Mouse (Mus musculus) neural tube, embryonic 12.5 days (tissue): ENCODE measurements around the gene Scgb2a2. TPM values are rescaled to one million over a fixed set of nuclear protein-coding genes. Genes with fewer than 3 reads are reported as not detected.
"Not testable (repeated sequence)": the region's sequence is repeated elsewhere in the genome, so short reads cannot be mapped to it uniquely, and the experiment has no call there.

Source experiments
- ATAC-seq: fragments of 200-750 bp; cut with Nextera tagmentation; 2 replicates; pipeline ENCODE4 v1.8.0; 2017; ENCODE audit warnings: low read depth, mild to moderate bottlenecking, moderate TSS enrichment, moderate library complexity; ENCODE audit not compliant: low FRiP score
- H3K27ac ChIP-seq: fragments of 300-500 bp; sonication (generic); 2 replicates; pipeline ENCODE4 v1.5.1; 2016
- H3K27me3 ChIP-seq: fragments of 300-500 bp; sonication (generic); replicated peaks from 2 replicates; pipeline ENCODE4 v1.6.1; 2016; ENCODE audit warnings: mild to moderate bottlenecking
- H3K36me3 ChIP-seq: fragments of 300-500 bp; sonication (generic); 2 replicates; pipeline ENCODE4 v1.6.1; 2016; ENCODE audit warnings: mild to moderate bottlenecking
- H3K4me1 ChIP-seq: fragments of 300-500 bp; sonication (generic); 2 replicates; pipeline ENCODE4 v1.6.1; 2016
- H3K4me2 ChIP-seq: fragments of 300-500 bp; sonication (generic); replicated peaks from 2 replicates; pipeline ENCODE4 v1.6.1; 2016; ENCODE audit warnings: mild to moderate bottlenecking
- H3K4me3 ChIP-seq: fragments of 300-500 bp; sonication (generic); 2 replicates; pipeline ENCODE4 v1.5.1; 2016
- H3K9ac ChIP-seq: fragments of 300-500 bp; sonication (generic); 2 replicates; pipeline ENCODE4 v1.6.1; 2016; ENCODE audit warnings: mild to moderate bottlenecking
- H3K9me3 ChIP-seq: fragments of 300-500 bp; sonication (generic); 2 replicates; pipeline ENCODE4 v1.6.1; 2016; ENCODE audit warnings: mild to moderate bottlenecking
- WGBS: fragments of 180-500 bp; shearing (Covaris S2); methylation state at CpG from one replicate; pipeline ENCODE4 v1.1.7; 2016; 5-methylcytosine and 5-hydroxymethylcytosine counted together
- polyA plus RNA-seq: library from polyadenylated mRNA; unstranded; fragments of >200 nt; fragmentation: Nextera tagmentation; extraction: Ambion mirVana; gene quantifications from 2 replicates; pipeline ENCODE4 v1.2.1, GENCODE M21; 2016

Gene Scgb2a2
- not detected in 2 replicates for polyA plus RNA-seq

DNA sequence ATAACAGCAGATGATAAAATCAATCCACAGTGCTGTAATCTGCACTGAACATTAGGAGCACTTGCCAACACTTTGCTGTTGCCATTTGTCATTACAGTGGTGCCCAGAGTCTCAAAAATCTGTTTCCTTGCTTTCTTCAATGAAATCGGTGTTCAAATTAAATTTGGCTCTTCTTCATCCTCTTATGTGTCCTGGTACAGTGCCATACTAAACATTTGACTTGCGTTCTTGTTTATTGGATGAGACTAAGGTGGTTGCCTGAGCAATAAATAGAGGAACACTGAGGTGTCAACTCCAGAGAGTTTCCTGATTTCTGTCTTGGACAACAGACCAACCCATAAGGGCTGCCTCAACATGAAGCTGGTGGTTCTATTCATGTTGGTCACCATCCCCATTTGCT lies at the start of gene Scgb2a2:
Gene Scgb2a2, plus strand, starts transcription at position 301 of the 400 bp plus-strand sequence.
- ATAC-seq = no peak
- H3K4me3 ChIP-seq = no peak within 1 kb of the TSS
- no peak within 1 kb of the TSS for H3K9ac ChIP-seq
- 92% methylated on average over 2 of the region's 2 CpGs for WGBS
- H3K4me2 ChIP-seq = no peak within 1 kb of the TSS
- H3K27me3 ChIP-seq = no peaks in the 10 kb centered on the region
- H3K36me3 ChIP-seq = no peaks in the 10 kb centered on the region
- H3K27ac ChIP-seq = no peak within 1 kb of the TSS
- H3K4me1 ChIP-seq = no peaks in the 10 kb centered on the region
- H3K9me3 ChIP-seq = no peaks in the 10 kb centered on the region

DNA sequence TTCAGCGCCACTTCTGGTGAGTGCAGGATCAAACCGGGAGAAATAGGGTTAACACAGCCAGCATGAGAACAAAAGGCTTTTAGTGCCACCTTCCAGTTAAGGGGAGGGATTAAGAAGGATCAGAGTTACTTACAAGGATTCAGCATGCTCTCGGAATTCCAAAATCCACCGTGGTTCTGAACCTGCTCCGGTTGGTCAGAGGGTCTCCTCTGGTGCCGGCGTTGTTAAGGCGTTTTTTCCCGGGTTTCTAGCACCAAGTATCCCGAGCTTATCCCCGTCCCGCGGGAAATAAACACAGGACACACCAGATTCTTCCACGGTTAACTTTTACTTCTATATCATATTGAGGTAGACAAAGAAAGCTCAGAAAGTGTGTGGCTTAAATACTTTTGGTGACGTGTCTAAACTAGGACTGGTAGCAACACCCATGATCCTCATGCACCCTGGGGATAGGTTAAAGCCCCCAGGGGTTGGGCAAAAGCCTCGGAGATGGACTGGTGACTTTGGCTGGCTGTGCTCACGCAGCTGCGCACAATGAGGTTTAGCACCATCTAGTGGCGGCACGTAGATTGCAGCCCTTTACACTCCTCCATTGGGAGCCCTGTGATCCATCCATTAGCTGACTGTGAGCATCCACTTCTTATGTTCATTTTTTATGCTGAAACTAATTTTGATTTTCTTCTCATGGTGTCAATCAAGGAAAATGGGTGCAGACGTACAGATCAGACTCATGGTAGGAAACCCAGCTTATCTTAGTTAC lies 10.6 kb upstream of the Scgb2a2 start:
- Histone ChIP-seq H3K4me2 (peak overlapping the region; percentile 45), H3K4me3 (peak overlapping the region; percentile 25)
- not testable (repeated sequence) for H3K27ac ChIP-seq, H3K9ac ChIP-seq, H3K27me3 ChIP-seq, H3K9me3 ChIP-seq, H3K4me1 ChIP-seq, H3K36me3 ChIP-seq
- 16% methylated on average over 19 of the region's 21 CpGs for WGBS
- peak; percentile 97 for ATAC-seq

DNA sequence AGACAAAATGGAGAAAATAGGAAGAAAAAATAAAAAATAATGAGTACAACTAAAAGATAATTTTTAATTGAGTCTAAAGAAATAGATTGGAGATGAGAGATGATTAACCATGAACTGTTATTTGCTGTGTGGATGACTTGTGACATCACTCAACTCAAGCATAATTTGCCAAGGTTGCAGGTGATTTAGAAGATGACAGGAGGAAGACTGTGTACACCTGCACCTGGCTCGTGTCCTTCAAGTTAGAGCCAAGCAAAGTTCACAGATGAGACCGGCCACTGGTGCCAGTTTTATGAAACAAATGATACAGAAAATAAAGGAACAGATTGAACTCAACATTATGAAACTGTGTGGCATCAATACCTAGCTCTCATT lies 10.0 kb upstream of the Scgb2a2 start:
- ATAC-seq = peak; percentile 88
- Histone ChIP-seq H3K4me3 (no peak overlapping the region), H3K9me3 (no peaks in the 10 kb centered on the region), H3K27me3 (no peaks in the 10 kb centered on the region), H3K27ac (no peak overlapping the region), H3K4me2 (no peak overlapping the region), H3K36me3 (no peaks in the 10 kb centered on the region), H3K4me1 (no peaks in the 10 kb centered on the region), H3K9ac (no peak overlapping the region)
- WGBS = 69% methylated on average over 2 of the region's 2 CpGs

- 67% methylated on average over 3 of the region's 3 CpGs for WGBS
- H3K27me3 ChIP-seq, H3K27ac ChIP-seq, ATAC-seq, H3K4me1 ChIP-seq, H3K36me3 ChIP-seq, H3K4me2 ChIP-seq, H3K4me3 ChIP-seq, H3K9ac ChIP-seq, H3K9me3 ChIP-seq: not testable (repeated sequence)
These were observed 2.2 kb downstream of the Scgb2a2 start for GRCm38 (mm10) chr19:9849368-9850075.

DNA sequence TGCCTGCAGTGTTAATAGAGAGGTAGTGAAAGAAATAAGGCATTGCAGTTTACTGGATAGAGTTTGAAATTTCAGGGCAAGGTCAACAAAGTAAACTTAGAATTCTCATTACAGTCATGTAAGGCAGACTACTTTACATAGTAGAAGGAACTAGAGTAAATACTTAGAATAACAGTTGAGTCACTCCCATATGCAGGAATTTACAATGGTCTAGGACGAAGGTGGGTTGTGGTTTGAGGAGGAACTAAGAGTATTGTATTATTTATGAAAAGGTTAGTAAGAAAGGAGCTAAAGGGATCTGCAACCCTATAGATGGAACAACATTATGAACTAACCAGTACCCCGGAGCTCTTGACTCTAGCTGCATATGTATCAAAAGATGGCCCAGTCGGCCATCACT lies 13.5 kb downstream of the Scgb2a2 start:
- H3K9me3 ChIP-seq, H3K27me3 ChIP-seq, H3K4me1 ChIP-seq, H3K27ac ChIP-seq, ATAC-seq, H3K9ac ChIP-seq, H3K36me3 ChIP-seq, H3K4me3 ChIP-seq, H3K4me2 ChIP-seq: not testable (repeated sequence)
- WGBS = 93% methylated on average over 3 of the region's 3 CpGs

- H3K4me3 ChIP-seq = no peak overlapping the region
- H3K4me2 ChIP-seq = no peak overlapping the region
- no peaks in the 10 kb centered on the region for H3K36me3 ChIP-seq
- 29% methylated on average over 1 of the region's 1 CpGs for WGBS
- no peaks in the 10 kb centered on the region for H3K9me3 ChIP-seq
- H3K4me1 ChIP-seq = no peaks in the 10 kb centered on the region
- no peak for ATAC-seq
- H3K27ac ChIP-seq = no peak overlapping the region
- H3K27me3 ChIP-seq = no peaks in the 10 kb centered on the region
- H3K9ac ChIP-seq = no peak overlapping the region
These were observed 17.5 kb downstream of the Scgb2a2 start for GRCm38 (mm10) chr19:9864856-9865255.

- Histone ChIP-seq H3K27me3 (no peaks in the 10 kb centered on the region), H3K4me2 (no peak overlapping the region), H3K9ac (no peak overlapping the region), H3K9me3 (no peaks in the 10 kb centered on the region), H3K36me3 (no peaks in the 10 kb centered on the region), H3K4me3 (no peak overlapping the region), H3K4me1 (no peaks in the 10 kb centered on the region), H3K27ac (no peak overlapping the region)
- ATAC-seq = no peak
These were observed 18.1 kb downstream of the Scgb2a2 start for GRCm38 (mm10) chr19:9865466-9865865.

GRCm38 (mm10) chr19:9878186-9878835 lies 30.9 kb downstream of the Scgb2a2 start:
- no peak overlapping the region for H3K4me3 ChIP-seq
- no peak overlapping the region for H3K27ac ChIP-seq
- WGBS = 95% methylated on average over 20 of the region's 20 CpGs
- H3K36me3 ChIP-seq = peaks cover 81% of the 10 kb centered on the region
- no peaks in the 10 kb centered on the region for H3K4me1 ChIP-seq
- no peak for ATAC-seq
- H3K9me3 ChIP-seq = no peaks in the 10 kb centered on the region
- no peak overlapping the region for H3K9ac ChIP-seq
- no peak overlapping the region for H3K4me2 ChIP-seq
- H3K27me3 ChIP-seq = no peaks in the 10 kb centered on the region

DNA sequence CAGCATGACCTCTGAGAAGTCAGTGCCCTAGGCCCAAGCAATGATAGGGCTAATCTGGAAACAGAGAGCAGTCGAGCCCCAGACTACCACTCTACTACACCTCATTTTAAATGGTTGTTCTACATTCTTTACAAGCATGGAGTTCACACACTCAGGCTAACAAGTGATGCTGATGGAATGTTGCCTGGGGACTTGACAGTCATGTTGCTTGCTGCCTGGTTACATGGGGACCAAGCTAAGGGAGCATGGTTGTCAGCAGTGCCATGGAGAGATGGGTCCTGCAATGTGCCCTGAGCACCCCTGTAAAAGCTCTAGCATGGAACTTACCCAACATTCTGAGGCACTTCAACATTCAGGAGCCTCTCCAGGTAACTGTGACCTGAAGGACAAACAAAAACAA lies 39.0 kb downstream of the Scgb2a2 start:
- Histone ChIP-seq H3K4me1 (no peaks in the 10 kb centered on the region), H3K4me3 (no peak overlapping the region), H3K9ac (no peak overlapping the region), H3K27me3 (no peaks in the 10 kb centered on the region), H3K36me3 (peaks cover 84% of the 10 kb centered on the region), H3K9me3 (no peaks in the 10 kb centered on the region), H3K4me2 (no peak overlapping the region), H3K27ac (no peak overlapping the region)
- WGBS = 90% methylated on average over 1 of the region's 1 CpGs
- no peak for ATAC-seq

GRCm38 (mm10) chr19:9886771-9887170 lies 39.4 kb downstream of the Scgb2a2 start:
- Histone ChIP-seq H3K4me3 (no peak overlapping the region), H3K9ac (no peak overlapping the region), H3K4me2 (no peak overlapping the region), H3K4me1 (no peaks in the 10 kb centered on the region), H3K27ac (no peak overlapping the region), H3K9me3 (no peaks in the 10 kb centered on the region), H3K27me3 (no peaks in the 10 kb centered on the region), H3K36me3 (peaks cover 83% of the 10 kb centered on the region)
- WGBS = 92% methylated on average over 8 of the region's 8 CpGs
- ATAC-seq = no peak

- WGBS = 84% methylated on average over 5 of the region's 5 CpGs
- ATAC-seq = no peak
- Histone ChIP-seq H3K27me3 (no peaks in the 10 kb centered on the region), H3K4me3 (no peak overlapping the region), H3K9me3 (no peaks in the 10 kb centered on the region), H3K4me1 (peaks cover 21% of the 10 kb centered on the region), H3K27ac (no peak overlapping the region), H3K36me3 (peaks cover 42% of the 10 kb centered on the region), H3K4me2 (no peak overlapping the region), H3K9ac (no peak overlapping the region)
These were observed 48.7 kb downstream of the Scgb2a2 start for GRCm38 (mm10) chr19:9896067-9896466.

- WGBS = 12% methylated on average over 17 of the region's 17 CpGs
- Histone ChIP-seq H3K9ac (peak overlapping the region; percentile 75), H3K27ac (no peak overlapping the region), H3K36me3 (peaks cover 19% of the 10 kb centered on the region), H3K9me3 (no peaks in the 10 kb centered on the region), H3K27me3 (no peaks in the 10 kb centered on the region), H3K4me1 (peaks cover 21% of the 10 kb centered on the region), H3K4me2 (peak overlapping the region; percentile 84), H3K4me3 (peak overlapping the region; percentile 81)
- ATAC-seq = no peak
These were observed 51.1 kb downstream of the Scgb2a2 start for GRCm38 (mm10) chr19:9898339-9899066.
